Mouse (Mus musculus) spleen, adult 2 months (tissue): Measurements from ENCODE around the gene Slc45a3. TPM values are rescaled to one million over a fixed set of nuclear protein-coding genes. Genes with fewer than 3 reads are reported as not detected.
A peak's percentile ranks its signal among the peaks of the same experiment; 100 is the strongest.

Source experiments
- DNase-seq, 2 experiments: peaks; one replicate each; pipeline versions ENCODE4 v3.0.0 to v3.0.0-alpha.2; 2012 to 2021; ENCODE audit warnings: low spot score in 2 of 2, low read depth in 1 of 2
- H3K27ac ChIP-seq: fragments of 200-500 bp; 2 replicates; pipeline ENCODE4 v1.5.1; 2012; ENCODE audit warnings: low read length, inconsistent platforms; ENCODE audit not compliant: insufficient read depth
- H3K27me3 ChIP-seq: fragments of 200-500 bp; 2 replicates; pipeline ENCODE4 v1.6.1; 2012; ENCODE audit warnings: mild to moderate bottlenecking, moderate library complexity, low read length, inconsistent platforms; ENCODE audit not compliant: control insufficient read depth, insufficient read depth
- H3K36me3 ChIP-seq: fragments of 200-500 bp; 2 replicates; pipeline ENCODE4 v1.6.1; 2012; ENCODE audit warnings: mild to moderate bottlenecking, low read length, inconsistent platforms; ENCODE audit not compliant: control insufficient read depth, insufficient read depth
- H3K4me1 ChIP-seq: fragments of 200-500 bp; 2 replicates; pipeline ENCODE4 v1.6.1; 2011; ENCODE audit warnings: inconsistent platforms; ENCODE audit not compliant: control insufficient read depth, insufficient read depth, insufficient read length
- H3K4me3 ChIP-seq: fragments of 200-500 bp; 2 replicates; pipeline ENCODE4 v1.5.1; 2011; ENCODE audit warnings: mild to moderate bottlenecking, inconsistent platforms; ENCODE audit not compliant: insufficient read depth, insufficient read length; ENCODE audit errors: extremely low read depth
- CTCF ChIP-seq: fragments of 200-500 bp; IDR thresholded peaks from 2 replicates; pipeline ENCODE4 v1.5.1; 2011; ENCODE audit warnings: mild to moderate bottlenecking, inconsistent platforms; ENCODE audit not compliant: insufficient read depth, insufficient read length, insufficient replicate concordance; ENCODE audit errors: extremely low read depth
- POLR2A ChIP-seq: fragments of 200-500 bp; IDR thresholded peaks from 2 replicates; pipeline ENCODE4 v1.6.1; 2011; ENCODE audit warnings: low read depth, low read length, inconsistent platforms
- WGBS: fragments of 180-500 bp; shearing (Covaris S2); methylation state at CpG from one replicate; pipeline ENCODE4 v1.1.7; 2018; 5-methylcytosine and 5-hydroxymethylcytosine counted together
- polyA plus RNA-seq: library from polyadenylated mRNA; depleted of rRNA; stranded (reverse); fragments of >200 nt; gene quantifications from 2 replicates; pipeline ENCODE4 v1.2.3, GENCODE M21; 2012

Slc45a3 gene
- polyA plus RNA-seq, 1 experiment, result 23.9 TPM

DNA sequence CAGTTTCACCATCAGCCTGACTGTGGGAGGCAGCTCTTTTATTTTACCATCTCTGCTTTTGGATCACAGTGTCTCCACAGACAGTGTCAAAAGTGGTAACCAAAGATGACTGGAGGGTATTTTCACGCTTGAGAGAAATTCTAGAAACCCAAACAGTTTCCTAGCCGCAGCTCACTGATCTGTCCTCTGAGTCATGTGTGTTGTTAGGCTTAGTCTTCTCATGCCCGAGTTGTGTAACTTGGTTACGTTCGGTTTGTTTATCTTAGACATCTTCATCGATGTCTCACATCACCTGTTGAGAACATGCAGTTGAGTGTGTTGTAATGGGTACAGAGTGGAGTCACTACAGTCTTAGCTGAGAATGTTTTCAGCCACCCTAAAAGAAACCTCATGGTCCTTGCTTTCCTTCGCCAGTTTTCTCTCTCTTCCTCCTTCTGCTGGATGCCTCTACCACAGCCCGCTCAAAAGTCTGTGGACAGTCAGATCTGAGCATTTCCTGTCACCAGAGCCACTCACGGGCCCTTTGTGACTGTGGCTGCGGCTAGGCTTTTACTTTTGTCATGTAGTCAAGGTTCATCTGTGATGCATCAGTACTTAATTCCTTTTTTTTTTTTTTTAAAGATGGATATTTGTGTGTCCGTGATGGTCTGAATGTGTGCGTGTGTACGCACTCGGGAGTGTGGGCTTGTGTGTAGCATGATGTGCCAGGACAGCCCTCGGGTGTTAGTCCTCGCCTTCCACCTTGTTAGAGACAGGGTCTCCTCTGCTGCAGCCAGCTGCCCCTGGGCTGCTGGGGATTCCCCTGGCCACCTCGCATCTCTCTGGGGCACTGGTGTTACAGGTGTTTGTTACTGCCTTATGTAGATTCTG lies 48.1 kb downstream of the Slc45a3 start:
- TF ChIP-seq POLR2A, result no peak
- no peak for TF ChIP-seq CTCF
- peaks cover 15% of the 10 kb centered on the region for H3K4me1 ChIP-seq
- peak overlapping the region; percentile 36; the same call in 1 of the 2 replicates for H3K4me3 ChIP-seq
- H3K27me3 ChIP-seq, result no peaks in the 10 kb centered on the region
- peak; percentile 64 to 71 for DNase-seq
- H3K36me3 ChIP-seq, result peaks cover 7% of the 10 kb centered on the region
- peak overlapping the region; percentile 80 for H3K27ac ChIP-seq
- 6% methylated on average over 17 of the region's 17 CpGs for WGBS

GRCm38 (mm10) chr1:132011785-132012184 lies 49.0 kb downstream of the Slc45a3 start:
- DNase-seq, result peak in 1 of 2 experiments; percentile 32
- peaks cover 11% of the 10 kb centered on the region for H3K4me1 ChIP-seq
- peak overlapping the region; percentile 64 for H3K27ac ChIP-seq
- TF ChIP-seq POLR2A (no peak), CTCF (no peak)
- H3K4me3 ChIP-seq, result peak overlapping the region; percentile 28; the same call in 1 of the 2 replicates
- 6% methylated on average over 2 of the region's 2 CpGs for WGBS
- no peaks in the 10 kb centered on the region for H3K27me3 ChIP-seq
- peaks cover 10% of the 10 kb centered on the region for H3K36me3 ChIP-seq

GRCm38 (mm10) chr1:132012861-132013260 lies 50.1 kb downstream of the Slc45a3 start:
- 82% methylated on average over 8 of the region's 8 CpGs for WGBS
- no peak for DNase-seq
- Histone ChIP-seq H3K36me3 (peaks cover 15% of the 10 kb centered on the region), H3K4me3 (no peak overlapping the region), H3K27me3 (no peaks in the 10 kb centered on the region), H3K4me1 (peaks cover 10% of the 10 kb centered on the region), H3K27ac (0 out of 2 replicates have a peak overlapping the region, but pooled peaks have one; percentile 10)
- TF ChIP-seq CTCF (no peak), POLR2A (no peak)

DNA sequence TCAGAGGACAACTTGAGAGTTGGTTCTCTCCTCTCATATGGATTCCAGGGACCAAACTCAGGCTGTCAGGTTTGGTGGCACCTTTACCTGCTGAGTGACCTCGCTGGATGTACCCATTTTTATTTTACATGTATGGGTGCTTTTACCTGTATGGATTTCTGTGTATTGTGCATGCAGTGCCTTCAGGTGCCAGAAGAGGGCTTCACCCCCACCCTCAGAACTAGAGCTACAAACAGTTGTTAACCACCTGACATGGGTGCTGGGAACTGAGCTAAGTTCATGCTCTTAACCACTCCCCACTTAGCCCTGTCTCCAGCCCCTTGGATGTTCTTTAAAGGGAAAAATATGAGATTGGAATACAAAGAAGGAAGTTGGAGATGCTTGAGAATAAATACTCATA lies 52.0 kb downstream of the Slc45a3 start:
- Histone ChIP-seq H3K27ac (no peak overlapping the region), H3K27me3 (no peaks in the 10 kb centered on the region), H3K4me3 (no peak overlapping the region), H3K4me1 (peaks cover 10% of the 10 kb centered on the region), H3K36me3 (peaks cover 29% of the 10 kb centered on the region)
- TF ChIP-seq CTCF, result no peak
- TF ChIP-seq POLR2A, result no peak
- 97% methylated on average over 1 of the region's 1 CpGs for WGBS
- no peak for DNase-seq

GRCm38 (mm10) chr1:132016691-132017090 lies 53.9 kb downstream of the Slc45a3 start:
- 78% methylated on average over 1 of the region's 1 CpGs for WGBS
- no peak overlapping the region for H3K4me3 ChIP-seq
- H3K36me3 ChIP-seq, result peaks cover 33% of the 10 kb centered on the region
- H3K4me1 ChIP-seq, result peaks cover 10% of the 10 kb centered on the region
- H3K27me3 ChIP-seq, result no peaks in the 10 kb centered on the region
- H3K27ac ChIP-seq, result no peak overlapping the region
- no peak for DNase-seq
- TF ChIP-seq POLR2A (no peak), CTCF (no peak)

GRCm38 (mm10) chr1:132019876-132020275 lies 57.1 kb downstream of the Slc45a3 start:
- peaks cover 51% of the 10 kb centered on the region for H3K36me3 ChIP-seq
- H3K27me3 ChIP-seq, result no peaks in the 10 kb centered on the region
- H3K4me1 ChIP-seq, result no peaks in the 10 kb centered on the region; the same call in 1 of the 2 replicates
- no peak for DNase-seq
- WGBS, result 96% methylated on average over 7 of the region's 7 CpGs
- TF ChIP-seq POLR2A (no peak), CTCF (no peak)
- no peak overlapping the region for H3K27ac ChIP-seq
- H3K4me3 ChIP-seq, result no peak overlapping the region

GRCm38 (mm10) chr1:132022107-132022506 lies 59.3 kb downstream of the Slc45a3 start:
- Histone ChIP-seq H3K36me3 (peaks cover 51% of the 10 kb centered on the region), H3K4me3 (no peak overlapping the region), H3K27me3 (no peaks in the 10 kb centered on the region), H3K4me1 (no peaks in the 10 kb centered on the region), H3K27ac (no peak overlapping the region)
- no peak for DNase-seq
- TF ChIP-seq CTCF (no peak), POLR2A (no peak)
- WGBS, result 86% methylated on average over 3 of the region's 3 CpGs
